Mouse (Mus musculus): ENCODE measurements around the gene Lancl2.
A peak's percentile ranks its signal among the peaks of the same experiment; 100 is the strongest.

Lancl2 gene

DNA sequence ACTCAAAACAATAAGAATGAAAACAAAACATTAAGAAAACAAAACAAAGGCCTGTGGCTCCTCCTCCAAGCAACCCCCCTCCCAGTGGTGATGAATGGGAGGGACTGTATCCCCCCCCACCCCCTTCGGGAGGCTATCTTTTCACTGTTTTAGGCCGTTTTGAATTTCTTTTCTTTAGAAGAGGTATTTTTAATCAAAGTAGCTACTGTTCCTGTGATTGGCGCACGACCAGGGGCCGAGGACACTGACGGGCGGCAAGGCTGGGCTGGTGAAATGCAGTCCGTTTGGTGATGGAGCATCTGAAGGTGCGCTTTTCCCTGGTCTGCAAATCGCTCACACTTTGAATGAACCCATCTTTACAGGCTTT, at the start of gene Lancl2:
TSS of gene Lancl2 (plus strand) at position 165 of the 367 bp plus-strand sequence.
- no peak for DNase-seq (ENCODE audit: low spot score)

DNA sequence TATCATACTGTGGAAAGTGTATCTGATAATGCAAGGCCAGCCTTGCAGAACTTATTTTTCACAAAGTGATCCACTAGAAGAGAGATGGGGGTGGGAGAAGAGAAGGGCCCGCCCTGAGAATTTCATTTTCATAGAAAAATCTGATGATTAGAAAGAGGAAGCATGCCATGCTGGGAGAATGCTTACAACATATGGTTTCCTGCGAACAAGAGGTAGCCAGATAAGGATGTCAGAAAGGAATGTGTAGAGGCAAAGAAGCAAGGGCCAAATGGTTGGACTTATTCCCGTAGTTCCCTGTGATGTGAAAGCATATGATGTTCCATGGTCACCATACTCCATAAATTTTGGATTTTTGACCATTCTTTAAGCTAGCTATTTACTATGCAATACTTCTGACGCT, 41.0 kb upstream of the Lancl2 start:
- DNase-seq (ENCODE audit: low spot score) = no peak

DNA sequence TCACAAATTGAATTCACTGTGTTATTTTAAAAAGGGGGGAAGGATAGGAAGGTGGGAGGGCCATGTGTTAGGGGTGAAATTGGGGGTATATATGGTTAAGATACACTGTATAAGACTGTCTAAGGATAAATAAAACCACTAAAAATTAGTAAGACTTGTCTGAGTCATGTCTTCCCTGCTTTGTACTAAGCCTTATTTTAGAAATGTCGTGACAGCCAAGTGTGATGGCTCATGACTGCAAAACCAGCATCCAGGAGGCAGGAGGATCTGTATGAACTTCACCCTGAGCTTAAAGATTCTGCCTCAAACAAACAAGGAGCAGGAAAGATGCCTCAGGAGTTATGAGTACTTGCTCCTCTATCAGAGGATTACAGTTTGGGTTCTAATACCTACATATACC, 18.2 kb upstream of the Lancl2 start:
- DNase-seq (ENCODE audit: low spot score) = no peak

DNA sequence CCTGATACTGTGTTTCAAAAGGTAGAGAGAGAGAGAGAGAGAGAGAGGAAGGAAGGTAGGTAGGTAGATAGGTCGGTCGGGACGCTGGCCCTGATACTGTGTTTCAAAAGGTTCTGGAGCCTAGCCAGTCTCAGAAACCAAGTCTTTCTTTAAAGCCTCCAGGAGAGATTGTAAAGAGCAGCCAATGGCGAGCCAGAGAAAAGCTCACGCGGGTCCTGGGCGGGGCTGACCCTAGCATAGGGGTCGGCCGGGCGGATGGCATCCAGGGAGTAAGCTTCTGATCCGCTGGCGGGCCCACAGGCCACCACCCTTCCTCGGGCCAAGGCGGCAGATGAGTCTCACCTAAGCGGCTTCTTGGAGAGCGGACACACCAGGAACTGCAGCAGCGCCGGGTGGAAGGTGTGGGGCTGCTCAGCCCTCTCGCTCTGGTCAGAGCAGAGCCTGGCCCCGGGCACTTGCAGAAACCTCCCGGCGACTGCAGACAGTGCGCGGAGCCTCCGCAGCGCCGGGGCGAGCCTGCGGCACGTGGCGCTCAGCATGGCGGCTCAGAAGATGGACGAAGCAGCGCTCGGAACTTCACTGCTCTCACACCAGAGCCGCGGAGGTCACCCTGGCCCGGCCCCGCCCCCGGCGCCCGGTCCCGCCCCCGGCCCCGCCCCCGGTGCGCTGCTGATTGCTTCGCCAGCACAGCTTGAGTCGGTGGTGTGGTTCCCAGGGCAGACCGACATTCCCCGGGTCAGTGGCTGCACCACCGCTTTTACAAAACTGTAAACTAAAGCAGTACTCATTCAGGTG, 10.7 kb upstream of the Lancl2 start, which contains the start of gene Pyurf:
TSS of gene Pyurf (minus strand) at position 612 of the 795 bp plus-strand sequence.
- DNase-seq (ENCODE audit: low spot score) = peak; percentile 93

DNA sequence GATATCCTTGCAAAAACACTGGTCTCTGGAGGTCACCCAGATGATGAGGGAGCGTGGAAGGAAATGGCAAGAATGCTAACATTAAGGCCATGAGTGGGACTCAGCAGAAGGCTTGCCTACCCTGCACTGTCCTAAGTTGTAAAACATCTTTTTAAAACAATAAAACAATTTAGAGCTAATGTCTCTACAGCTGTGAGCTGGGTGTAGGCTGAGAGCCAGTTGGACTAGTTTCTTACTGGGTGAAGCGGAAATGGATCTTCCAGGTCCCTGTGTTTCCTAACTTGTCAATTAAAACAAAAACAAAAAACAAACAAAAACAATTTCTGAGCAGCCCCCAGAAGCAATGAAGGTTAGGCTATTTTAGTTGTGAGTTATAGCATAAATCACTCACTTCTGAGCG, 9.2 kb upstream of the Lancl2 start:
- DNase-seq (ENCODE audit: low spot score) = no peak

DNA sequence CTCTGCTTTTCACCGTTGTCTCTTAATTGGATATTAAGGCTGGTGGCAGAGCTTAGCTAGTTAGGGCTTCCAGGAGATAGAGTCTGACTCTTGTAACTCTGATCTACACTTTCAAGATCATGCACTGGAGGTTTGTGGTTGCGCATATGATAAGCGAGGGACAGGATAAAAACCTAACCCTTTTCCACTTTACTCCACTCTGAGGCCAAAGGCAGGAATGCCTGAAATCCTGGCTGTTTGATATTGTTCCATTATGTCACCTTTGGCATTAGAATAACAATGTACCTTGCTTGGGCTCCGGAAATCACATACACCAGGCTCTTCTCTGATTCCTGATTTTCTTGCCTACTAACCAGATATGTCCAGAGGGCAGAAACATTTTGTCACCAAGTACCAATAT, 654 bp upstream of the Lancl2 start:
- DNase-seq (ENCODE audit: low spot score) = peak; percentile 5

DNA sequence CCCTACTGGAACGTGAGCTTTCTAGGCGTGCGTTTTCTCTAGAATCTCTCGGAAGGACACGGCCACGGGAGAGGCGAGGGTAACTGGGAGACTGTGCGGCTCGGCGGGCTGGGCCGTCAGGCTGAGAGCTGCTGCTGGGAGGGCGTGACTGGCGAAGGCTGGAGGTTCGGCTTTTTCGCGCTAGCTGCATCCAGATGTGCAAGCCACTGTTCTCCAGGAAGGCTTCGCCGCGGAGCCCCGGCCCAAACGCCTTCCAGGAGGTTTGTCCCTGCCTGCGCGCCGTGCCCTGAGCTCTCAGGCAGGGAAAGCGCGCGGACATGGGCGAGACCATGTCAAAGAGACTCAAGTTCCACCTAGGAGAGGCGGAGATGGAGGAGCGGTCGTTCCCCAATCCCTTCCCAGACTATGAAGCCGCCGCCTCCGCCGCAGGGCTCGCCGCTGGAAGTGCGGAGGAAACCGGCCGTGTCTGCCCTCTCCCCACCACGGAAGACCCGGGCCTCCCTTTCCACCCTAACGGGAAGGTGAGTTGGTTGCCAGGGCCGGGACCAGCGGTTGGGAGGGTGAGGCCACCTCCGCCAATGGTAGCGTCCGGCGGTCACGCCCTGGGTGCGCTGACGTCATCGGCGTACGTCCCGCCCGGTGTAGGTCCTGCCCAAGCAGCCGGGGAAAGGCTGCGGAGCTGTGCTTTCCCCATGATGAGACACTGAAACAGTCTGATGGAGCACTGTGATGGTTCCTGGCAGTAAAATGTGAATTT, 581 bp downstream of the Lancl2 start:
- peak; percentile 95 for DNase-seq (ENCODE audit: low spot score)

DNA sequence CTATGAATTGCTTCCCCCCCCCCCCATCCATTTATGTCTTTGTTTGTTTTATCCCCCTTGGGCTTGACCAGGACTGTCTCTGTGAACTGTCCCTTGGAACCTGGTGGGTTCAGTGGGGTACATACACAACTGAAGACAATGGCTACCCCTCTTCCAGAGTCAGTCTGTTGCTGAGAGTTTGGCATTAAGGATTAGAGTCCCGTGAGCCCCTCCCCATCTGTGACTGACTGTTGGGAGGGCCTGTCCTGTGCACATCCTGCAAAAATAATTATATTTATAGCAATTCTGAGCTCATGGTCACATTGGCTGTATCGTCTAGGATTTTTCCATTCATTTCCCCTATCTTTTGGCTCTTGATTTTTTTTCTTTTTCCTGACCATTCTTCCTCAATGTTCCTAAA, 1.4 kb downstream of the Lancl2 start:
- peak; percentile 27 for DNase-seq (ENCODE audit: low spot score)

DNA sequence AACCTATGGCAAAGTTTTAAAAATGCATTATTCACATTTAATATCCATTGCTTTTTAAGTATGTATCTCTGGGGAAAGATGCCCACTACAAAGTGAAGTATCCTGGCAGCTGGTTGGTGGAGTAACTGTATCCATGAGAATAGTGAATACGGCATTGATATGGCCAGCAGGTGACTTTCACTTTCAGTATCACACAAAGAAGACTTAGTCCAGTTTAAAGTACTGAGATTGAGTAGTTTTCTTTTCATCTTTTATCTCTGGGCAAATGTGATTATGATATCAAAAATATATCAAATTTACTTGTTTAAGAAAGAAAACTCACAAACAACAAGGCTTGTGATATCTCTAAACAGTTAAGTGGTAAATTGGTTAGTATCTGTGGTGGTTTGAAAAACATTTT, 4.4 kb downstream of the Lancl2 start:
- no peak for DNase-seq (ENCODE audit: low spot score)

DNA sequence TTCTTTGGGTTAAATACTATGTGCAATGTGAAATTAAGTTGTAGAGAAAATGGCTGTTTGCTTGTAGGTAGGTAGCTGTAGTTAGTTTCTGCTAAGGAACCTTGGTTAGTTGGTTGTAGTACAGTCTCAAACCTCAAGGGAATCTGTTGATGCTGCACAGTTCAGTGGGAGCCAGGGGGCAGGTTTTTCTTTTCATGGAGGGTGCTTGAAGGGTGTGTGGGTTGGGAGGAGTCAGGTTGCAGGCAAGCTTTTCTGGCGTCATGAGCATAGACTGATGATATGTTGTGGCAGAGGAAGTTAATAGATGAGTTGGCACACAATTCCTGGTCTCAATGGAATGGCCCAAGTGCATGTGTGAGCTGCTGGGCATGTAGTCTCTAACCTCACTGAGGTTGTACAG, 9.4 kb downstream of the Lancl2 start:
- no peak for DNase-seq (ENCODE audit: low spot score)

DNA sequence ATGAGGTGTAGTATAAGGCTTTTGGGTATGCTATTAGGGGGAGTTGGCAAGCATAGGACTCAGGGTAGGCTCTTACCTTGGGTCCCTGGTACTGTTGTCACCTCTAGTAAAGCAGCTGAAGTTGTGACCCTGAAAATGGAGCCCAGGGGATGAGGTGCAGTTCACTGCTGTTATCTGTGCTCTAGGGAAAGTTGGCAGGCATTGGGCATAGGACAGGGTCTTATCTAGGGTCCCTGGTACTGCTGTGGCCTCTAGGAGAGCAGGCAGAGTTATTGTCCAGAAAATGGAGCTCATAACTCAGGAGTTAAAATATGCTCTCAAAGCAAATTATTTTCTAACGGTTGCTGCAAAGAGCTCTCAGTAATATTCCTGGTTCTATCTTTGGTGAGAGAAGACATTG, 19.0 kb downstream of the Lancl2 start:
- no peak for DNase-seq (ENCODE audit: low spot score)

DNA sequence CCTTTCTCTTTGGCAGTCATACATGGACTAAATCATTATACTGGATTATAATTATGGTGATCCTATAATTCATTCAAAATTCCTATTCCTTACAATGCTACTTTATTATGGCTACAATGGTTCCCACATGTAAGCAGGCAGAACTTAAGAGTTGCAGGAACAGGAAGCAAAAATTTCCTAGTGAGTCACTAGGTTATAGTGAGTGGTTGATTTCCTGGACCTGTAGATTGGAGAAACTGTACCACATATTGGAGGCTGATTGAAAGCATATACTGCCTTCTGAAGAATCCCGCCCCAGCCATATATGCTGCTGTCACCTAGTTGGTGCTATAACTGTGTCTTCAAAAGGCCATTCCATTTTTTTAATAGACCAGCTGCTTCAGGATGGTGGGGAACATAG, 40.4 kb downstream of the Lancl2 start:
- no peak for DNase-seq (ENCODE audit: low spot score)

DNA sequence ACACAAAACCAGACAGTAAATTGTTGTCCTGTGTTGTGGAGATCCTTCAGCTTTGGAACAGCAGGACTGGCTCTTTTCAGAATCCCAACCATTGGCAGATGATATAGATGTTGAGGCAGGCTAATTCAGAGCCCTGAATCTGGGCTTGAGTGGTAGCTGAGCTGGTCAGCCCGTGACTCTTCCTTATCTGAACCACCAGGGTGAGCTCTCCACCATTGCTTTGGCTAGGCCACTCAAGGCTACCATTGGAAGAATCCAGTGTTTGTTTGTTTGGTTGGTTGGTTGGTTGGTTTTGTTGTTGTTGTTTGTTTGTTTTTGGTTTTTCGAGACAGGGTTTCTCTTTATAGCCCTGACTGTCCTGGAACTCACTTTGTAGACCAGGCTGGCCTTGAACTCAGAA, 41.0 kb downstream of the Lancl2 start:
- DNase-seq (ENCODE audit: low spot score) = no peak

DNA sequence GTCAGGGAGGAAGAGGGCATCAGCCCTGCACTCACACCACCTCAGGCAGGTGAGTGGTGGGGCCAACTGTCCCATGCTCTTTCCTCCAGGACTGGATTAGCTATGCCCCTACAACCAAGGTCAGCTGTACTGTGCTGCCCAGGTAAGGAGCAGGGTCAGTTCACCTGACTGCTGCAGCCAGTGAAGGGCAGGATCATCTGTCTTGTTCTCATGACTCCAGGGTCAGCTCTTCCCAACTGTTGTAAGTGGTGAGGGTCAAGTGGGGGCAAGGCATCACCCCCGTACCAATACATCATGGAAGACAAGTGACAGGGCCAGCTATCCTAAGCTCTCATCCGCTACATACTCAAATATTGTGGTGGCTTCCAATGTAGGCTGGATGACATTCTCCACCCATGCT, 41.8 kb downstream of the Lancl2 start:
- DNase-seq (ENCODE audit: low spot score) = no peak

DNA sequence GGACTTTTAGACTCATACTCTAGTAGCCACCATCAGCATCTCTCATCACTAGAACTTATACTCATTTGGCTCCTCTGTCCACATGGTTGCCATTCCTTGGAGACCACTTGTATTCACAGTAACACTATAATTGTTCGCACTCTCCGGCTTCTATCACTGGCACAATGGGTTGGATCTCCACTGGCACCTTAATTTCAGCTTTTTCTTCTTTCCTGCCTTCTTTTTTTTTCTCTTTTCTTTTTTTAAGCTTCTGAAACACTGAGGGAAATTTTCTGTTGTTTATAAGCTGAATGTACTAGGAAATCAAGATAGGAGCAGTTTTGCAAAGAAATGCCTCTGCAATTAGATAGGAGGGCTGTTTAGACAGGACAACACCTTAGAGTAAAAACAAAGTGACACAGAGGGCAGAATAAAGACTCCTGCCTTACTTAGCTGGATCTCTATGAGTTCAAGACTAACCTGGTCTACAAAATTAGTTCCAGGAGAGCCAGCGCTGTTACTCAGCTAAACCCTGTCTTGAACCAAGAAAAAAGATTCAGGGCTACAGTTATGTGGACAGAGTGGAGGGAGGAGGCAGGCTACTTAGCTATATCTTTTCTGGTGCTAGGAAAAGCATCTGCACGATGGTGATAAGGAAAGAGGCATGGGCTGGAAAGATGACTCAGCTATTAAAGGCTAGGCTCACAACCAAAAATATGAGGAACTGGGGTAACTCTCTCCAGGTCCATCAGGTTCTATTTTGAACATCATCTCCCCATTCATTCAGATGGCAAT, 42.8 kb downstream of the Lancl2 start:
- peak; percentile 5 for DNase-seq (ENCODE audit: low spot score)

DNA sequence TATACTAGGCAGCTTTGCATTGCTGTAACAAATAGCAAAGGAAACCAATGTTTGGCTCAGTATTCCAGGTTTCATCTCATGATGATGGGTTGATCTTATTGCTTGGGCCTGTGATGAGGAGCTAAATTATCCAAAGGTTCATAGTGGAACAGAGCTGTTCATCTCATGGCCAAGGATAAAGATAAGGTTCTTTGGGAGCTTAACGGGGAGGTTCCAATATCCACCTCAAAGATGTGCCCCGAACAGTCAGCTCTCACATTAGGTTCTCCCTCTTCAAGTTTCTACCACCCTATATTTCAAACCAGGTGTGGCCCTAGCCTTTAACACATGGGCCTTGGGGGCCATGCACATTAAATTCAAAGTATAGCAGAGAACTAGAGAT, 43.4 kb downstream of the Lancl2 start:
- no peak for DNase-seq (ENCODE audit: low spot score)

DNA sequence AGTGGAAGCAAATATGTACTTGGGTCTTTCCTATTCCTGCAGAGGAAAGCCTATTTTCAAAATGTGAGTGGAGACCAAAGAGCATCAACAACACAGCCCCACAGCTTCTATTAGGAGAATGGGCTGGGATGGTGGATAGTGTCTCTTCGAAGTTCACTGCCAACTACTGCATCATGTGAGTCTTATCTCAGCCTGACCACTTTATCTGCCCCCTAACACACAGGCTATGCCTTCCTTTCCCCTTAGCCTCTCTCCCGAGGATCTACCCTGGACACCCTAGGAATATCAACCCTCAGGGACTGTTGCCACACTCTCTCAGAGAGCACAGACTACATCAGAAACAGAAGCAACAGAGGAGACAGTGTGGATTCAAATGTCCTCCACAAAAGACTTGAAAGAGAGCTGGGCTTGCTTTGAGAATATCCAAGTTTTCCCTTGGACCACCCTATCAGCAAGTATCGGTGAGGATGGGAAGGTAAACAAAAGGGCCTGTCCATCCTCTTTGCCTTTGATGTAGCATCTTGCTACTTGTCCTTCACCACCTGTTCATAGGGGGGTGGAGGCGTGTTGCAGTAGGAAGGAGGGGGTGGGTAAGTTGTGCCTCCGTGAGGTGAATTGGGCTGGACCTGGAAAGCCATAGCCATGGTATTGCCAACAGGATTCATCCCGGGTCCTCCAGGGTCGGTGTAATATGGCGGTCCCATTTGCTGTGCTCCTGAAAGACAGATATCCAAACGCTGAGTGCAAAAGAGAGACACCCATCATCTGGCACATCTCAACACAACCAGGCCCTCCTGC, 51.8 kb downstream of the Lancl2 start:
- no peak for DNase-seq (ENCODE audit: low spot score)

DNA sequence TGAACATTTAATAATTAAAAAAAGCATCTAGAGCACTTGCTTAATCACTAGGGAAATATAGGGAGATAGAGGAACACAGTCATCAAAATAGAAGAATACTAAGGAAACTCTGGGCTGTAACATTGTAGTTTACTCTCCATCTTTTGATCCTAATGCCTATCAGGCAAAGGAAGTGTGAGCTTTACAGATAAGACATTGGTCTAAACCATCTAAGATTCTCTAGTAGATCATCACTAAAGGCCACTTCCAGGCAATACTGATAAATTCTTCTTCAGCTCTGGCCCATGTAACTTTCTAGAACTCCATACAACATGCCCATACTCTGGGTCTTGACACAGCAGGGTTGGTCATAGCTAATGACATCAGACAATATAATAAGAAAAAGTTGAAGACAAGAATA, 60.7 kb downstream of the Lancl2 start:
- no peak for DNase-seq (ENCODE audit: low spot score)

DNA sequence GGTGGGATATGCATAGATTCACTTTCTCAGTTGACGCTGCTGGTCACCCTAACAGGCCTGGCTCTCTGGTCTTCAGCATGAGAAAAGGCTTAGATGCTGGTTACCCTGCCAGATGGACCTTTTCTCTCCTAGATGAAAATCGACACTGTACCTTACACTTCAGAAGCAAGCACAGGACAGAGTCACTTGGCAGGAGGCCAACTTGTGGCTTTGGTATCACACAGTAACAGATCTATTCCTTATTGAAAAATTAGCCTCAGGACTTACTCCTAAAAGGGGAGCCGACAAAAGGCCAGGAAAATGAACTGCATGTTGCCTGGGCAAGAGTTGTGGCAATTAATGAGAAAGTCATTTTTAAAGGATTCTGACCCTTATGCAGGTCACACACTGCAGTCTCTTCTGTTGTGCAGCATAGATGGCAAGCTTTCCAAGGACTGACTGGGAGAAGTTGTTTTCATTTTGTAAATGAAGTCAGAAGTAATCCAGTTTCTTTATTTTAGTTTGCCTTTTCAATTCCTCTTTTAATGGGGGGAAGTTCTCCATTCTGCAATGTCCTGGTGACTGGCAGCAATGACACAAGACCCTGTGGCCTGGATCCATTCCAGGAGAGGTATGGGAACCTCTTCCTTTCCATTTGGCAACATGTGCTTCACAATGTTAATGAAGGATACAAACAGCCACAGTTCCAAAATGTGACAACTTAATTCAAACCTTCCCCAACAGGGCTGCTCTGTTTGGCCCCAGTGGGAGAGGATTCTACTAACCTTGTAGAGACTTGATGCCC, 62.9 kb downstream of the Lancl2 start:
- no peak for DNase-seq (ENCODE audit: low spot score)

DNA sequence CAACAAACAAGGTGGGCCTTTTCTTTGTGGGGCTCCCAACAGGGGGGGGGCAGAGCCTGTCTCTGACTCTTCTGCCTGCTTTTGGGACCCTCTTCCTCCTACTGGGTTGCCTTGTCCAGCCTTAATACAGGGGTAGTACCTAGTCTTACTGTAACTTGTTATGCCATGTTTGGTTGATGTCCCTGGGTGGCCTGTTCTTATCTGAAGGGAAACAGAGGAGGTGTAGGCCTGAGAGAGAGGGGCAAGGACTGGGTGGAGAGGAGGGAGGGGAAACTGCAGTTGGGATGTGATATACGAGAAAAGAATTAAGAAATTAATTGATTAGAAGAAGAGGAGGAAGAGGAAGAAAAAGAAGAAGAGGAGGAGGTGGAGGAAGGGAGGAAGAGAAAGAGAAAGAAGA, 63.9 kb downstream of the Lancl2 start:
- no peak for DNase-seq (ENCODE audit: low spot score)
